Mouse (Mus musculus) ovary, postnatal 14 days (tissue): ENCODE results near the gene Slc44a5.
"Not testable (repeated sequence)": the region's sequence is repeated elsewhere in the genome, so short reads cannot be mapped to it uniquely, and the experiment has no call there.

ENCODE experiments used
- DNase-seq: peaks from one replicate; pipeline ENCODE4 v3.0.0; 2022; ENCODE audit warnings: low spot score

Gene Slc44a5

DNA sequence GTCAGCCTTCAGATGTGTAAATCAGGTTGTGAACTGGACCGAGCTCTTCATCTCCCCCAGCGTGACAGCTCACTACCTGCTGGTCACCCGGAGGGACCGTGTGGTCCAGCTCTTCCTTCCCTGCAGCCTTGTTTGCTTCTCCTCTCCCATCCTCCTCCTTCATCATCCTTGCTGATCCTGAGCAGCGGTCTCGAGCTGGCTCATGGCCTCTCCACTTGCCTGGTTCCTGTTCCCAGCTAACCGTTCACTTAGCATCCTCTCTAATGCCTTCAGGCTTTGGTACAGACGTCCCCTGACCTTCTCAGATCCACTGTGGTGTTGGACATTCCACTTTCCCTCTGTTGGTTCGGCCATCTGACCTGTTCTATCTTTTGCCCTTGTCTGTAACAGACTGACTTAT lies 128.4 kb downstream of the Slc44a5 start:
- no peak for DNase-seq

DNA sequence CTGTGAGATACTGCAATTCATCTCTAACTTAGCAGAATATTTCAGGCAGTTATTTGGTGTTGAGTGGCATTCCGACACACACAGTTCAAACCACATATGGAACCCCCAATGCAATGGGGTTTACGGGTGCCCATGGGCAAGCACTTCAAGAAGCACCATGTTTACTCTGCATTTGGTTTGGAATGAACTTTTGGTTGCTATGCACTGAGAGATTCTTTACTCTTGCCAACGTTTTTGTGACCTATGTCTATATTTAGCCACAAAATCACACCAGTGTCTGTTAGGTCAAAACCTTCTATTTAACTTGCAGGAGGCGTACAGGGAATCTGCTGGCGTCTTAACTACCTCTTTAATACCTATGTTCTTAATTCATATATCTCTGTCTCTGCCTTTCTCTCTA lies 137.3 kb downstream of the Slc44a5 start:
- DNase-seq: no peak

DNA sequence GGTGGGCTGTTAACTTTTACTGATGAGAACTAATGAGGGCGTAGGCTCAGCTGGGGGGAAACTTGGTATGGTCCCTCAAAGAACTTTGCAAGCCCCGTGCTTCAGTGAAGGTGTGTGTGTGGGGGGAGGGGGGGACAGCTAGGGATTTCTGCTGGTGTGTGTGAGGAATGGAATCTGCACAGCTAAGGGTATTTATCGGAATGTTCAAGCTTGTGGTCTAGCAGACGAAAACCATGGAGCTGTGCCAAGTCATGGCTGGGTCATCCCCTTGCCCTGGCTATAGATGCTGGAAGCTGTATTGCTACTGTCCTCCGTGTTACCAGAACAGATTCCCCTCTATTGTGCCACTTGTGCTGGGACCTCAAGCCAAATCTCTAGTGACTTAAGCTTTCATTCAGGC lies 138.0 kb downstream of the Slc44a5 start:
- no peak for DNase-seq

DNA sequence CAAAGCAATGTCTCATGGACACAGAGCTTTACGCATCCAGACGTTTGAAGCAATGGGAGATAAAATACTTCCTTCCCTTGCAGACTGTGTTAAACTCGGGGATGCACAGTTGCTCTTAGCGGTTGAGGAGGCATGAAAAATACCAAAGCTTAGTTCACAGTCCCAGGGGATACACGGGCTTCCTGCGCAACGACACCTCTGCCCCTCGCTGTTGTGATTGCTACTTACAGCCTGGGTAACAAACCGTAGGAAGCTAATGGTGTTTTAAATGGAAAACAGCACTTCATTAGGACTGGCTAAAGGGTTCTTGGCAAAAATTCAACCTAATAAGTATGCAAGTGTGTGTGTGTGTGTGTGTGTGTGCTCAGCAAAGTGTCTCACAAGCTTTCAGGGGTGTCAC lies 141.8 kb downstream of the Slc44a5 start:
- no peak for DNase-seq

DNA sequence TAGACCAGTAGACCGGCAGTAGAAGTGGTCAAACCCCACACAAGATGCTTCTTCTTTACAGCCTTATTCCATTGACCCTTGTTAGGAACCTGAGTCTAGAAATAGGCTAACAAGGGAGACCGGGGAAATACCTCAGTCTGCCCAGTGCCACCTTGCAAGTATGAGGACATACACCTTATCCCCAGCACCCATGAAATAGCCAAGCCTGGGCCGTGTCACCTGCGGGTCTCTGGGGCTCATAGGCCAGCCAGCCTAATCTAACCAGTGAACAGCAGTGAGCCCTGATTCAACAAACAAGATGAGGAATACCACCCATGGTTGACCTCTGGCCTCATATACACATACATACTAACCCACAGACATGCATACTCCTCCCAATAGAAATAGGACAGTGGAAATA lies 142.2 kb downstream of the Slc44a5 start:
- DNase-seq: no peak

DNA sequence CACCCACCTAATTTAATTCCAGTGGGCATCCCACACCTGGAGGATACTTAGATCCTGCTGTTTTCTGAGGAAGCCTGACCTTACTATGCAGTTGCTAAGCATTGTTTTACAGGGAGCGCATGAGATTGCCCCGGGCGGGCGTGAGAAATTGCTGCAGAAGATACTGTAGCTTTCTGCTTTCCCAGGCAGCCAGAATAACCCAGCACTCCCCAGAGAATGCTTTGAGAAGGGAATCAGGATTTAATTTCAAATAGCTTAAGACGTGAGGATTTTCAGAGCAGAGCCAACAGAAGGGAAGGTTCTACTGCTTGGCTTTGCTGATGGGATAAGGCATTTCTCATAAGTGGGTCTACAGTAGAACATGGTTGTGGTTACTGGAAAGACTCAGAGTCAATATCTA lies 142.8 kb downstream of the Slc44a5 start:
- no peak for DNase-seq

DNA sequence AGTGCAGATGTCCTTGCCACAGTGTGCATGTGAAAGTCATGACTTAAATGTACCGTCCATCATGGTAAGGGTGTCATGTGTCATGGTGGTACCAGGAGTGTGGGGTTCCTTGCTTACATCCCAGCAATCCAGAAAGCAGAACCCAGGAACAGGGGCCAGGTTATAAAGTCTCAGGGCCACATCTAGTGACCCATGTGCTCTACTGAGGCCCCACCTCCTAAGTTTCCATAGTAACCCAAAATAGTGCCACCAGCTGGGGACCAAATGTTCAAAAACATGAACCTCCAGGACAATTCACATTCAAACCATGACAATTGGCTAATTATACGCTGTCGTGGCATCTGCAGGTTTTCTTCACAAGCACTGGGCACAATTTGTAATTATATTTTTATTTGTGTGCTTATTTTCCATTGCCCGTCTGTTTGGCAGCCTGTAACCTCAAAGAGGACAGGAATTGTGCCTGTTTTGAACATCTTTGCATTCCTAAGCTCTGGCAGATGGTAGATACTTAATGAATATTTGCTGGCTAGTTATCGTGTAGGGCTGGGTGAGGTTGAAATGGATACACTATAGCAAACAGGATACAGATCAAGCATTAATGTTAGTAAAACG lies 145.9 kb downstream of the Slc44a5 start:
- no peak for DNase-seq

- no peak for DNase-seq
These were observed 149.3 kb downstream of the Slc44a5 start for GRCm38 (mm10) chr3:154122531-154122930.

- no peak for DNase-seq
These were observed 151.8 kb downstream of the Slc44a5 start for GRCm38 (mm10) chr3:154124890-154125575.

GRCm38 (mm10) chr3:154125768-154126376 lies 152.6 kb downstream of the Slc44a5 start:
- no peak for DNase-seq

DNA sequence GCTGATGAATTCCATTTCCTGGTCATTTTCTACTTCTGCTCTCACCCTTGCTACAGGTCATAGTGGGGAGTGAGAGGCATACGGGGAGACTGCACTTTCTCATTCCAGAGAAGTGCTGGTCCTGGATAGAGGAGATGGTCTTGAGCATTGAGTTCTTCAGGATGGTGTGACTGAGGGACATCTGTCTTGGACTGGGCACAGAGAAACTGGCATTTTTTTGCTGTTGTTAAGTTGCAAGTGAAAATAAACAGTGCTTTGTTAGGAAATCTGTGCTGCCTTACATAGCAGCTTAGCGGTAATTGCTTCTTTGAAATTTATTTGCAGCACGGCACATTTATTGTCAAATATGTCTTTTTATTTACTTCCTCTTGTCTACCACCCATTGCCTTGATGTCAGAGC lies 154.0 kb downstream of the Slc44a5 start:
- DNase-seq: no peak

GRCm38 (mm10) chr3:154129036-154129435 lies 155.8 kb downstream of the Slc44a5 start:
- DNase-seq: no peak

- DNase-seq: no peak
These were observed 157.3 kb downstream of the Slc44a5 start for GRCm38 (mm10) chr3:154130431-154131114.

DNA sequence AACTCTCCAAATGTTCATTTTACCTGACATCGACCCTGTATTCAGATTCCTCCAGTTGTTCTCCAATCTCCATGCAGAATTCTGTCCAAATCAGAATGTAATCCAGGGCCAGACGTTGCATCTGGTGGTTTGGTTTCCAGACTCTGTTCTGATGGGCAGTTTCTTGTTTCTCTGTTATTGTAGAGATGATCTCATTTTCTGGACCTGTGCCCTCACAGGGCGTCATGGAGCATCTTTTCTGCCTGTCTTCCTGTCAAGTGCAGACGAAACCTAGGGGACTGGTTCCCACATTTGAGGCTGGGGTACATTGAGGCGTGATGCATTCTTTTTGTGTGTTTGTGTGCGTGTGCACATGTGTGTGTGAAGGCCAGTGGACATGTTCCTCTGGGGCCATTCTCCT lies 160.8 kb downstream of the Slc44a5 start:
- no peak for DNase-seq

- no peak for DNase-seq
These were observed 161.5 kb downstream of the Slc44a5 start for GRCm38 (mm10) chr3:154134701-154135100.

GRCm38 (mm10) chr3:154136501-154136900 lies 163.3 kb downstream of the Slc44a5 start:
- DNase-seq: no peak

DNA sequence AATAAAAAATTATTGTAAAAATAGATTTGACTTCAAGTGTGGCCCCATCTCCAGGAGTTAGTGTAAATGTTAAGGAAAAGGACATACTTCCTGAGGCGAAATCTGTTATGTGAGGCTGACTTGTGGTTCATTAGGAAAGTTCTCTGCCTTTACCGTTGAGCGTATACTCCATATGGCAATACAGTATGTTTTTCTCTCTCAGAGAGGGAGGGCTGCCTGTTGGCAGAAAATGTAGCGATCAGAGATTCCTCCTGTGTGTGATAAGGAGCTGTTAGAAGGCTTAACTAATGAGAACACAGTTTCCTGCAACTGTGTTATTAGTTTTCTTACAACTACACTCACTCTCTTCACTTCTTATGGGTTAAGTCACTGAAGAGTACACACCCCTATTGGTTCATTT lies 168.1 kb downstream of the Slc44a5 start:
- DNase-seq: no peak

GRCm38 (mm10) chr3:154142618-154143017 lies 169.4 kb downstream of the Slc44a5 start:
- no peak for DNase-seq

DNA sequence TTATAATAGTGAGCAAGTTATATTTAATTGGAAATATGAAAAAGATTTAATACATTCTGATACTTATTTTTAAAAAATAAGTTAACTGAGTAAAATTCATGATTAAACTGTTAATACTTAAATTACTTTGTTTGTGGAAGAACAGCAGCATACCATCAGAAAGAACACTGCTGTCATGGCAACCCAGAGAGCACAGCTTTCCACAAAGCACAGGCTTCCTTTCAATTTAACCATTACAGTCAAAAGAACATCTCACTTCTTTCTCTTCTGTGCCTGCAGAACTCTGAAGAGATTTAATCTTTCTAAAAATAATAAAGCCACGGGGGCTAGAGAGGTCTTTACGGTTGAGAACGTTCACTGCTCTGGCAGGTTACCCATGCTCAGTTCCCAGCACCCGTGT lies 172.5 kb downstream of the Slc44a5 start:
- DNase-seq: no peak

DNA sequence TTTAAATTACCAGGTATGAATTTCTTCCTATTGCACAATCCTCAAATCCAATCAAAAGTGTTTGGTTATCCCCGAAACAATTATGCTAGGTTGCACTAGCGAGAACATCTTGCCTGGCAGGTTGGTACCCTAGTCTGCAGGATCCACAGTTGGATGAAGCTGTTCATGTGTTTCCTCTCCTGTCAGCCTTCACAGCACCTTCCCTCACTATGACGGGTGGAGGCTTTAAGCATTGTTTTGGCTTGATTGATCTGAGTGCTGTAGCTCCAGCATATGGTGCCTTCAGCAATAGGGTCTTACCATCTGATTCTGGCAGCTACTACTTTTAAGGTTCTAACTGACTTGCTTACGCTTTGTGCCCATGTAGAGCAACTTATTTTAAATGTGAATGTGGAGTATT lies 176.5 kb downstream of the Slc44a5 start:
- no peak for DNase-seq

GRCm38 (mm10) chr3:154153541-154153940 lies 180.3 kb downstream of the Slc44a5 start:
- not testable (repeated sequence) for DNase-seq

- no peak for DNase-seq
These were observed 192.6 kb downstream of the Slc44a5 start for GRCm38 (mm10) chr3:154165882-154166281.
